Mouse (Mus musculus): Measurements from ENCODE around the gene Irak3. TPM values are rescaled to one million over a fixed set of nuclear protein-coding genes. Genes with fewer than 3 reads are reported as not detected.

Gene Irak3
- polyA plus RNA-seq, 1 experiment, result 0.62 TPM

DNA sequence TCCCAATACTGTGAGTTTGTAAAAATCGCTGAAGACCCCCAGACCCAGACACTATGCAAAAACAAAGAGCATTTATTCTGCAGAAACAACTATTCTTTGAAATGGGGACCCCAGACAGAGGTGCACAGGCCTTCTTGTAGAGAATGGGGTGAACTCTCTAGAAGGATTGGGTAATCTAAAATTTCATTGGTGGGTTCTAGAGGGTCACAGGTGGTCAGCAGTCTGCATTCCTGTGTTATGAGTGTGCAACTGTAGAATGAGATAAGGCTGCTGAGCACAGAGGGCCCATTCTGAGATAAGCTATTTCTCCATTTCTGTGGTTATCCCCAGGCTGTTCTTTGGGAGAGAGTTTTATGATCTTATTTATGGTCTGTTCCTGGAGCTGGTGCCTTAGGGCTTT is 33.9 kb downstream of the Irak3 start:
- no peaks in the 10 kb centered on the region for H3K27me3 ChIP-seq (ENCODE audit: control insufficient read depth, insufficient read depth, low read length)
- DNase-seq, result no peak
- H3K27ac ChIP-seq (ENCODE audit: insufficient read depth, low read length), result no peak overlapping the region
- H3K4me1 ChIP-seq (ENCODE audit: control insufficient read depth, insufficient read depth, low read length), result no peaks in the 10 kb centered on the region
- no peak for TF ChIP-seq CTCF (IDR thresholded peaks at IDR 0.05; ENCODE audit: borderline replicate concordance, insufficient read depth, low read depth, low read length)
- TF ChIP-seq POLR2A (IDR thresholded peaks at IDR 0.05; ENCODE audit: borderline replicate concordance, insufficient read depth, low read length), result no peak
- H3K4me3 ChIP-seq (replicated peaks; ENCODE audit: insufficient read depth, low read depth, low read length), result no peak overlapping the region
- 78% methylated on average over 1 of the region's 1 CpGs for WGBS

DNA sequence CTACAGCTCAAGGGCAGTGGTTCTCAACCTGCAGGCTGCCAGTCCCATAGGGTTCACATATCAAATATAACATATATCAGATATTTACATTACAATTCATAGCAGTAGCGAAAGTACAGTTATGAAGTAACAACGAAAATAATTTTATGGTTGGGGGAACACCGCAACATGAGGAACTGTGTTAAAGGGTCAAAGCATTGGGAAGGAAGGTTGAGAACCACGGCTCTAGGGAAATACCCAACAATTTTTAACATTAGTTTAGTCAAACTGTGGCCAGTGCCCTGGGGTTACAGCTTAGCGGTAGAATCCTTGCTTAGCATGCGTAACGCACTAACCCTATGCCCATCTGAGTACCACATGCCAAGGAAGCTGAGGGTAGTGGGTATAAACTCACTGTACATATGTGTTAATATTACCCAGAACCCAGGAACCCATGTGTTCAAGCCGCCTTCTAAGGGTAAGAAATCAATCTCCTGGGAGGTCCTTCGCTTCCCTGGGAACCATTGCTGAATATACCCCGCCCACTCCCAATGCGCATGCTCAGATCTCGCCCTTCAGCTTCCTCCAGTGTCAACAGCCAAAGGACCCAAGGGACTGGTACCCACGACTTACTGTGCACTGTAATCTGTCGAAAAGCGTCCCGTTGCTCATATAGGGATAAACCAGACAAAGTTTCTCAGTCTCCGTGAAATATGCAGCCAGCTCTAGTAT is 36.0 kb downstream of the Irak3 start:
- no peak for TF ChIP-seq CTCF (IDR thresholded peaks at IDR 0.05; ENCODE audit: borderline replicate concordance, insufficient read depth, low read depth, low read length)
- no peak for TF ChIP-seq POLR2A (IDR thresholded peaks at IDR 0.05; ENCODE audit: borderline replicate concordance, insufficient read depth, low read length)
- 91% methylated on average over 17 of the region's 17 CpGs for whole genome bisulfite sequencing
- no peak for DNase-seq
- Histone ChIP-seq H3K4me1 (ENCODE audit: control insufficient read depth, insufficient read depth, low read length) (no peaks in the 10 kb centered on the region), H3K27ac (ENCODE audit: insufficient read depth, low read length) (no peak overlapping the region), H3K4me3 (replicated peaks; ENCODE audit: insufficient read depth, low read depth, low read length) (no peak overlapping the region), H3K27me3 (ENCODE audit: control insufficient read depth, insufficient read depth, low read length) (no peaks in the 10 kb centered on the region)

DNA sequence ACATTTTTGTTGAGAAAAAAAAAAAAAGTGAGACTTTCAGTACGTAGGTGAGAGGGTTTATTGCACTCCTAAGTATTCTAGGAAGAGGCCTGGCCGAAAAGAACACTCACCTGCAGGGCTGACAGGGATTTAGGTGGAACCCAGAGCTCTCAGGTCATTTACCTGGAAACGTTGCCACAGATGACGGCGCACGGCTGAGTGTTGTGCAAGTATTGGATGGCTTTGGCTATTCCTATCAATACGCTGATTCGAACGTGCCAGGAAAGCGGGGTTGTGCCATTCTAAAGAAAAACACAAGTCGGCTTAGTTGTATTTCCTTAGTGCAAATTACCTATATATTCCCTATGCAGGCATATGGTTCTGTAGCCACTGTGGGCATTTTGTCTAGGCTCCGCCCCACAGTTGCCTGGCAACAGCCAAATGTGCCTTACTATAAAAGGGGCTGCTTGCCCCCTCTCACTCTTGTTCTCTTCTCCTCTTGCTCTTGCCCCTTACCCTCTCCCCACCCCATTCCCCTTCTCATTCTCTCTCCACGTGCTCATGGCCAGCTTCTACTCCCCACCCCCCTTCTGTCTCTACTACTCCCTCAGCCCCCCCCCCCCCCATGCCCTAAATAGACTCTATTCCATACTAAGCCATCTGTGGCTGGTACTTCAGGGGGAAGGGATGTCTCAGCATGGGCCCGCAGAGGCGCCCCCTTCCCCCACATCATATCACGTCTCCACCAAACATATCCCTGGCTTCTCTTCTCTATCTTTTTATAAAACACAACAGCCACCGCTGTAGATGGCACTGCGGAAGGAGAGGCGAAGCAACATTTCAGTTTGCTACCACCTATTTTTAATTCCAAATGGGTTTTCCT is 36.8 kb downstream of the Irak3 start:
- Histone ChIP-seq H3K4me1 (ENCODE audit: control insufficient read depth, insufficient read depth, low read length) (no peaks in the 10 kb centered on the region), H3K27me3 (ENCODE audit: control insufficient read depth, insufficient read depth, low read length) (no peaks in the 10 kb centered on the region), H3K27ac (ENCODE audit: insufficient read depth, low read length) (no peak overlapping the region), H3K4me3 (replicated peaks; ENCODE audit: insufficient read depth, low read depth, low read length) (no peak overlapping the region)
- TF ChIP-seq CTCF (IDR thresholded peaks at IDR 0.05; ENCODE audit: borderline replicate concordance, insufficient read depth, low read depth, low read length), result no peak
- TF ChIP-seq POLR2A (IDR thresholded peaks at IDR 0.05; ENCODE audit: borderline replicate concordance, insufficient read depth, low read length), result no peak
- WGBS, result 85% methylated on average over 19 of the region's 19 CpGs
- DNase-seq, result no peak

DNA sequence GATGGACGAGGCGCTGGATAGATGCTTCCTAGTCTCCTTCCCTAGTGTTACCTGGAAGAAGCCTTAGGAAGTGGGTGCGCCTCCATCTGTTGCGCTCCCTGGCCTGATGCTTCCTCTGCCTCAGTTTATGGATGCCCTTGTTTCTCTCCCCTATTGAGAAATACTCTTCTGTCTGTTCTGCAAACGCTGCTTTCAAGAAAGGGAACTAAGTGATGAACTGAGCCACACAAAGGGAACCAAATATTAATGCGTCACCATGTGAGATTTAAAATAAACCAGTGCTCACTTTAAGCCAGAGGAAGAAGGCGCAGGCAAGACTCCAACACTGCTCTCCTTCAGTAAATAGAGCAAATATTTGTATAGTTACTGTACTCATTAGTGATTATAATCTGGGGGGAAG is 38.4 kb downstream of the Irak3 start:
- DNase-seq, result no peak
- H3K27ac ChIP-seq (ENCODE audit: insufficient read depth, low read length), result no peak overlapping the region
- no peak for TF ChIP-seq POLR2A (IDR thresholded peaks at IDR 0.05; ENCODE audit: borderline replicate concordance, insufficient read depth, low read length)
- TF ChIP-seq CTCF (IDR thresholded peaks at IDR 0.05; ENCODE audit: borderline replicate concordance, insufficient read depth, low read depth, low read length), result no peak
- 92% methylated on average over 7 of the region's 7 CpGs for WGBS
- no peak overlapping the region for H3K4me3 ChIP-seq (replicated peaks; ENCODE audit: insufficient read depth, low read depth, low read length)
- H3K27me3 ChIP-seq (ENCODE audit: control insufficient read depth, insufficient read depth, low read length), result no peaks in the 10 kb centered on the region
- H3K4me1 ChIP-seq (ENCODE audit: control insufficient read depth, insufficient read depth, low read length), result no peaks in the 10 kb centered on the region

DNA sequence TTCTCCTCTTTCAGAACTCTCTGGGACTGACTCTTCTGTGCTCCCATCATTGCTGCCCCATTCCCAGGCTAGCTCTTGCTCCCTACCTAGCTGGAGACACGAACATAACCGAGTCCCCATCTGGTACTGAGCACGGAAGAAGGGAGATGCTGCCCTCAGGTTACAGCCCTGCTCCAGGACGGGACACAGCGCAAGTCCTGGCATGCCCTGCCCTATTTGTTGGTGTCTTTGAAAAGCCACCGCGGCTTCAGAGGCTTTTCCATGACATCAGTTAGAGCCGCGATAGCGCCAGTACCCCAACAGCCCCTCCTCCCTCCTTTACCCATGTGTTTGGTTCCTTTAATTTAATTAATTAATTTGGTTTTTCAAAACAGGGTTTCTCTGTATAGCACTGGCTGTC is 39.1 kb downstream of the Irak3 start:
- WGBS, result 88% methylated on average over 10 of the region's 10 CpGs
- no peak for DNase-seq
- H3K4me1 ChIP-seq (ENCODE audit: control insufficient read depth, insufficient read depth, low read length), result no peaks in the 10 kb centered on the region
- TF ChIP-seq CTCF (IDR thresholded peaks at IDR 0.05; ENCODE audit: borderline replicate concordance, insufficient read depth, low read depth, low read length) (no peak), POLR2A (IDR thresholded peaks at IDR 0.05; ENCODE audit: borderline replicate concordance, insufficient read depth, low read length) (no peak)
- H3K27me3 ChIP-seq (ENCODE audit: control insufficient read depth, insufficient read depth, low read length), result no peaks in the 10 kb centered on the region
- no peak overlapping the region for H3K4me3 ChIP-seq (replicated peaks; ENCODE audit: insufficient read depth, low read depth, low read length)
- no peak overlapping the region for H3K27ac ChIP-seq (ENCODE audit: insufficient read depth, low read length)

DNA sequence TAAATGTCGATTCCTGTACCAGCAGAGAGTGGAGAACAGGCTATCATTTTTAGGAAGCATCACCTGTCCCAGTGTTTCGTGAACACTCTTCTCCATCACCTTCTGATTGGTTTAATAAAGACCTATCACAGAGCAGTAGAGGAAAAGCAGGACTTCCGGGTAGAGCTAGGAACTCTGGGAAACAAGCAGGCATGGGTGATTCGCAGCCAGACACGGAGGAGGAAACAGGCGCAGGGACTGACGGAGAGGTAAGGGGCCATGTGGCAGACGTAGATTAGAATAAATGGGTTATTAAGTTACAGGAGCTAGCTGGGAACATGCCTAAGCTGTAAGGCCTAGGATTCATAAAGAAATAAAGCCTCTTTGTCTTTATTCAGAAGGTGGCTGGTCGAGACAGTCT is 41.4 kb downstream of the Irak3 start:
- no peak for DNase-seq
- Histone ChIP-seq H3K27me3 (ENCODE audit: control insufficient read depth, insufficient read depth, low read length) (no peaks in the 10 kb centered on the region), H3K4me1 (ENCODE audit: control insufficient read depth, insufficient read depth, low read length) (no peaks in the 10 kb centered on the region), H3K4me3 (replicated peaks; ENCODE audit: insufficient read depth, low read depth, low read length) (no peak overlapping the region), H3K27ac (ENCODE audit: insufficient read depth, low read length) (no peak overlapping the region)
- TF ChIP-seq POLR2A (IDR thresholded peaks at IDR 0.05; ENCODE audit: borderline replicate concordance, insufficient read depth, low read length), result no peak
- TF ChIP-seq CTCF (IDR thresholded peaks at IDR 0.05; ENCODE audit: borderline replicate concordance, insufficient read depth, low read depth, low read length), result no peak
- 85% methylated on average over 9 of the region's 9 CpGs for WGBS

DNA sequence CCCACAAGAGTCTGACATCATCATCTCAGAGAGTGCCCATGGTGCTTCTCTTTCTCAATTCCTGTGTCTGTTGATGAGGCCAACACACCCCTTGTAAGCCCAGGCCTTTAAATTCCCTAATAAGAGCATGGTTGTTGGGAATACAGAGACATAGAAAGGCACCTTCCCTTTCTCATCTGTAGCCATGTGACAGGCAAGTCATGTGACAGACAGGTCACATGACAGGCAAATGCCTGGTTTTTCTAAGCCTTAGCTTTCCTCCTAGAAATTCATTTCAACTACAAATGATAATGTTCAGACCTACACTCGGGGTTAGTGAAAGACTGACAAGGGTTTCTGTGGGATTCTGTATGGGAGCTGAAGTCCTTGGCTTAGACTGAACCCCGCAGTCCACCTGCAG is 48.0 kb downstream of the Irak3 start:
- WGBS, result 92% methylated on average over 2 of the region's 2 CpGs

DNA sequence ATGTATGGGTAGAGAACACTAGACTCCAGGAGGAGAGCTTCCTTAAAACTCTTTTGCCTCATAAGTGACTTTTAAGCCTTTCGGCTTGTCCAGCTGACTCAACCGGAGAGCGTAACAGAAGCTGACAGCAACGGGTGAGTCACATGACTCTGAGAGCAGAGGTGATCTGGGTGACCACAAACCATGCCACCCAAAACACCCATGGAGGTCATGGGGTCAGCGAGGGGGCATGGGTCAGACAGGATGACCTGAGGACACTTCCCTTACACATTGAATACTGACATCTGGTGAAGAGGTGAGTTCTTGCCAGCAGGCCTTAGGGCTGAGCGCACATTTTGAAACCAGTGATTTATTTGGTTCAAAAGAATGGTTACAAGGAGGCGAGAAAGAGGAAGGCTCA is 50.3 kb downstream of the Irak3 start:
- Histone ChIP-seq H3K4me3 (replicated peaks; ENCODE audit: insufficient read depth, low read depth, low read length) (no peak overlapping the region), H3K4me1 (ENCODE audit: control insufficient read depth, insufficient read depth, low read length) (no peaks in the 10 kb centered on the region), H3K27ac (ENCODE audit: insufficient read depth, low read length) (no peak overlapping the region), H3K27me3 (ENCODE audit: control insufficient read depth, insufficient read depth, low read length) (no peaks in the 10 kb centered on the region)
- DNase-seq, result no peak
- WGBS, result 88% methylated on average over 7 of the region's 7 CpGs
- TF ChIP-seq POLR2A (IDR thresholded peaks at IDR 0.05; ENCODE audit: borderline replicate concordance, insufficient read depth, low read length) (no peak), CTCF (IDR thresholded peaks at IDR 0.05; ENCODE audit: borderline replicate concordance, insufficient read depth, low read depth, low read length) (no peak)

More for the DNA sequence above, 48.0 kb downstream of the Irak3 start:
- Histone ChIP-seq H3K27me3 (ENCODE audit: control insufficient read depth, insufficient read depth, low read length) (no peaks in the 10 kb centered on the region), H3K27ac (ENCODE audit: insufficient read depth, low read length) (no peak overlapping the region), H3K4me1 (ENCODE audit: control insufficient read depth, insufficient read depth, low read length) (no peaks in the 10 kb centered on the region), H3K4me3 (replicated peaks; ENCODE audit: insufficient read depth, low read depth, low read length) (no peak overlapping the region)
- TF ChIP-seq POLR2A (IDR thresholded peaks at IDR 0.05; ENCODE audit: borderline replicate concordance, insufficient read depth, low read length), result no peak
- no peak for TF ChIP-seq CTCF (IDR thresholded peaks at IDR 0.05; ENCODE audit: borderline replicate concordance, insufficient read depth, low read depth, low read length)
- DNase-seq, result no peak
